Mouse (Mus musculus) lung, embryonic 15.5 days (tissue): Measurements from ENCODE around the gene Iqsec1. TPM values are rescaled to one million over a fixed set of nuclear protein-coding genes. Genes with fewer than 3 reads are reported as not detected.
A peak's percentile ranks its signal among the peaks of the same experiment; 100 is the strongest.

ENCODE experiments used
- ATAC-seq: fragments of 200-750 bp; cut with Nextera tagmentation; 2 replicates; pipeline ENCODE4 v1.8.0; 2017; ENCODE audit warnings: moderate number of reproducible peaks, borderline replicate concordance; ENCODE audit not compliant: low FRiP score, low TSS enrichment; ENCODE audit errors: extremely low read depth
- H3K27ac ChIP-seq: fragments of 300-500 bp; sonication (generic); 2 replicates; pipeline ENCODE4 v1.5.1; 2015; ENCODE audit warnings: moderate library complexity, mild to moderate bottlenecking, inconsistent platforms
- H3K27me3 ChIP-seq: fragments of 300-500 bp; sonication (generic); 2 replicates; pipeline ENCODE4 v1.6.1; 2015; ENCODE audit warnings: inconsistent platforms
- H3K36me3 ChIP-seq: fragments of 300-500 bp; sonication (generic); 2 replicates; pipeline ENCODE4 v1.6.1; 2015; ENCODE audit warnings: inconsistent platforms
- H3K4me1 ChIP-seq: fragments of 300-500 bp; sonication (generic); 2 replicates; pipeline ENCODE4 v1.6.1; 2015; ENCODE audit warnings: inconsistent platforms
- H3K4me2 ChIP-seq: fragments of 300-500 bp; sonication (generic); 2 replicates; pipeline ENCODE4 v1.6.1; 2015; ENCODE audit warnings: inconsistent platforms, mild to moderate bottlenecking, moderate library complexity
- H3K4me3 ChIP-seq: fragments of 300-500 bp; sonication (generic); 2 replicates; pipeline ENCODE4 v1.5.1; 2015; ENCODE audit warnings: mild to moderate bottlenecking, inconsistent platforms
- H3K9ac ChIP-seq: fragments of 300-500 bp; sonication (generic); 2 replicates; pipeline ENCODE4 v1.6.1; 2015; ENCODE audit warnings: inconsistent platforms
- H3K9me3 ChIP-seq: fragments of 300-500 bp; sonication (generic); 2 replicates; pipeline ENCODE4 v1.6.1; 2016; ENCODE audit warnings: inconsistent platforms
- WGBS: fragments of 180-500 bp; shearing (Covaris S2); methylation state at CpG from one replicate; pipeline ENCODE4 v1.1.7; 2015; 5-methylcytosine and 5-hydroxymethylcytosine counted together
- polyA plus RNA-seq: library from polyadenylated mRNA; unstranded; fragments of >200 nt; fragmentation: Nextera tagmentation; extraction: Ambion mirVana; gene quantifications from 2 replicates; pipeline ENCODE4 v1.2.1, GENCODE M21; 2015

Iqsec1 gene
- polyA plus RNA-seq: 11.3 and 12.3 TPM in 2 replicates

- peak; percentile 95 for ATAC-seq
- Histone ChIP-seq H3K4me2 (peak within 1 kb of the TSS; percentile 100), H3K36me3 (no peaks in the 10 kb centered on the region), H3K4me3 (peak within 1 kb of the TSS; percentile 69), H3K9ac (peak within 1 kb of the TSS; percentile 64), H3K9me3 (no peaks in the 10 kb centered on the region), H3K27me3 (peaks cover 11% of the 10 kb centered on the region; the same call in 1 of the 2 replicates), H3K4me1 (peaks cover 40% of the 10 kb centered on the region), H3K27ac (peak within 1 kb of the TSS; percentile 69)
- under 1% methylated on average over 38 of the region's 39 CpGs for WGBS
Measured at GRCm38 (mm10) chr6:90988648-90989317, at the start of gene Iqsec1. Gene Iqsec1 (minus strand): TSS chr6:90988685.

DNA sequence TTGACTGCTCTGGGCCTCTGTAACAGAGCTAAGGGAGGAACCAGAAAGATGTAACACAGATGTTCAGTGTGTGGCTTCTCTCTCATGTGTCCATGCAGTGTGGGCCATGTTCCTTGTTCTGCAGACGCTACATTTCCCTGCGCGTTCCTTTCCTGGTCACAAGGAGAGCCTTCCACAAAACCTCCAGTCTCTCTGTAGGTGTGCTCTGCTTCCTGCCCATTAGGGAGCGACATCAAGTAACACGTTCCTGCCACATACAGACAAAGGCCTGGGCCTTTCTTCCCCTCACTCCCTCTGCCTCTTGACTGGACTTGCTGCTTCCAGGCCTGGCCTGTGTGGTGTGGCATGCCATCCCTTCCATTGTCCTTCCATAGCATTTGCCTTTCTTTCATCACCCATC lies 39.8 kb upstream of the Iqsec1 start:
- Histone ChIP-seq H3K4me1 (no peaks in the 10 kb centered on the region), H3K27me3 (no peaks in the 10 kb centered on the region), H3K4me3 (no peak overlapping the region), H3K9ac (no peak overlapping the region), H3K27ac (no peak overlapping the region), H3K36me3 (no peaks in the 10 kb centered on the region; the same call in 1 of the 2 replicates), H3K9me3 (no peaks in the 10 kb centered on the region), H3K4me2 (no peak overlapping the region)
- WGBS: 78% methylated on average over 5 of the region's 5 CpGs
- ATAC-seq: no peak

DNA sequence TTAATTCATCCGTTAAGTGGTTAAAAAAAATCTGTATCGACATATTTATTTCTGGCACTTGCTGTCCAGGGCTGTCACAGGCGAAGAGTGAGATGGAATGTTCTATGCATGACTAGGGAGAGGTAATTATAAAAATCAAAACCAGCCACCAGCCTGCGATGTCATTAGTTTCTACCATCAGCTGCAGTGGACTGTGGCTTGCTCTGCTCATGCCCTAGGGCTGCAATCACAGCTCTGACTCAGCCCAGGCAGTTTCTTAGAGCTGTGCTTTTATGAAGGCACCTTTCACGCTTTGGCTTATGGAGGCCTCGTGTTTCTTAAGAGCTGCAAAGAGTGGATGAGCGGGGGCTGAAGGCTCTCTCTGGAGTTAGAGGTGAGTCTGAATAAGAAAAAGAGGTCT lies 32.3 kb upstream of the Iqsec1 start:
- Histone ChIP-seq H3K36me3 (no peaks in the 10 kb centered on the region), H3K4me2 (no peak overlapping the region), H3K4me1 (no peaks in the 10 kb centered on the region), H3K27ac (no peak overlapping the region), H3K9ac (no peak overlapping the region), H3K4me3 (no peak overlapping the region), H3K9me3 (no peaks in the 10 kb centered on the region), H3K27me3 (no peaks in the 10 kb centered on the region)
- WGBS: 73% methylated on average over 7 of the region's 7 CpGs
- ATAC-seq: no peak

- H3K4me1 ChIP-seq: no peaks in the 10 kb centered on the region
- no peak overlapping the region for H3K9ac ChIP-seq
- H3K4me2 ChIP-seq: no peak overlapping the region
- no peaks in the 10 kb centered on the region for H3K27me3 ChIP-seq
- 68% methylated on average over 7 of the region's 7 CpGs for WGBS
- no peak overlapping the region for H3K4me3 ChIP-seq
- H3K9me3 ChIP-seq: no peaks in the 10 kb centered on the region
- no peak for ATAC-seq
- H3K36me3 ChIP-seq: no peaks in the 10 kb centered on the region
- no peak overlapping the region for H3K27ac ChIP-seq
Measured at GRCm38 (mm10) chr6:91016600-91017230, 28.2 kb upstream of the Iqsec1 start.

DNA sequence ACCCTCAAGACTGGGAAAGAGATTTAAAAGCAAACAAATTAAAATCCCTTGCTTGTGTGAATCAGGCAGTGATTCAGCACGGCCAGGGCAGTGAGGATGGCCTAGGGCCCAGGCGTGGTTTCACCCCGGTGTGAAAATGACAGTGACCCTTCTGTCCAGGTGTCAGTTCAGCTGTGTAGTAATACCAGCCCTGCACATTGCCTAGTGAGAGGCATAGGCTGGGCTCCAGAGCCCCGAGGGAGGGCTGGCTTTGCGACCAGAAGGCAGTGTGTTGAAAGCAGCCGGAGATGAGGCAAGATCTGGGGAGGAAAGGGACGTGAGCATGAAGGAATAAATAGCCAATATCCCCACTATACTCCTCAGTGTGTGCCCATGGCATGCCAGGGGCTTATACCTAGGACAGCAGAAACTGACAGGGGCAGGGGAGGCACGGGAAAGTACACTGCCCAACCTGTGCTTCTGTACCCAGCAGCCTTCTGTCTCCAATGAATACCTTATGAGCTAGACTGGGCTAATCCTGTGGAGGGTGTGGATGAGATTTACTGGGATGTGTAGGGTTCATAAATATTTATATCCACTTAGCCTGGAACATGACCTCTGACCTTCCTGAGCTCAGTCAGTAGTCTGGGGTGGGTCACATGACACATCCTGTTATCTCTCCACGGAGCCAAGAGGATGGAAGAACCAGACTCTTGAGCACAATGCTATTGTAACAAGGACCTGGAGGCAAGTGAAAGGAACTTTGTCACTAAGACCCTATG lies 25.9 kb upstream of the Iqsec1 start:
- H3K4me1 ChIP-seq: no peaks in the 10 kb centered on the region
- H3K27me3 ChIP-seq: no peaks in the 10 kb centered on the region
- H3K4me3 ChIP-seq: no peak overlapping the region
- no peak for ATAC-seq
- no peak overlapping the region for H3K9ac ChIP-seq
- no peak overlapping the region for H3K4me2 ChIP-seq
- no peaks in the 10 kb centered on the region for H3K36me3 ChIP-seq
- H3K9me3 ChIP-seq: no peaks in the 10 kb centered on the region
- 61% methylated on average over 9 of the region's 9 CpGs for WGBS
- H3K27ac ChIP-seq: no peak overlapping the region

DNA sequence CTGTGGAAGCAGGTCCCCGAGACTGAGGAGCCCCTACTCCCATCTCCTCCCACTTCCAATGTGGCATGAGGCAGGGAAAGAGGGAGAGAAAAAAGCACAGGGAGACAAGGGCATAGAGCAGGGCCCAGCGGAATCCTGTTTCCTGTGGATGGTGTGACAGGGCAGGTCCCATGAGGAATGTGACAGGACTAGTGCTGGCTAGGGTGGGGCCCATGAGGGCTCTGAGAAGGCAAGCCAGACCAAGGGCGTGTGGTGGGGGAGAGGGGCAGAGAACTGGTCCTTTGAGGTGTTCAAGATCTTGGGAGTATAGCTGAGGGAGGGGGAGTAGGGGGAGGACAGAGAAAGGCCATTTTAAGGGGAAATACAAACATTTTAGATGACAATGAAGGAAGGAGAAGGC lies 24.0 kb upstream of the Iqsec1 start:
- ATAC-seq: no peak; the same call in 1 of the 2 replicates
- WGBS: 58% methylated on average over 3 of the region's 3 CpGs
- H3K9ac ChIP-seq: no peak overlapping the region

DNA sequence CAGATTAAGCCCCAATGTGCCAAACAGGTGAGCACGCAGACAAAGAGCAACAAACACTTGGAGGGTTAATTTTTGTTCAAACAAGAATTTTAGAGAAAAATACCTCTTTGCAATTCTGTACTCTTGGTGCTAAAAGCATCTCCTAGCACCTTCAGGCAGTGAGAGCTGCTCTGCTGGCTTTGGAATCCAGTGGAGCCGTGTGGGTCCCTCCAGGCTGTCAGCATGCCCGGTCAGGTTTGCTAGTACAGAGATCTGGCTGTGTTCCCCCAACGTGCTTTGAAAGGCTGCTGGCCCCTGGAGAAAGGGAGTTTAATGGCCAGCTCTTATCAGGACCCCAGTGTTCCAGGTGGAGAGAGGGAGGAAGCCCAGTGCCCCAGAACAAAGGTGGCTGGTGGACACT lies 23.1 kb upstream of the Iqsec1 start:
- no peaks in the 10 kb centered on the region for H3K27me3 ChIP-seq
- 40% methylated on average over 4 of the region's 4 CpGs for WGBS
- no peak overlapping the region for H3K9ac ChIP-seq
- no peak overlapping the region for H3K4me3 ChIP-seq
- no peaks in the 10 kb centered on the region for H3K9me3 ChIP-seq
- ATAC-seq: no peak
- H3K4me2 ChIP-seq: no peak overlapping the region
- no peaks in the 10 kb centered on the region for H3K36me3 ChIP-seq
- H3K4me1 ChIP-seq: no peaks in the 10 kb centered on the region
- H3K27ac ChIP-seq: no peak overlapping the region

More for the DNA sequence above, 24.0 kb upstream of the Iqsec1 start:
- H3K4me1 ChIP-seq: no peaks in the 10 kb centered on the region
- H3K27me3 ChIP-seq: no peaks in the 10 kb centered on the region
- H3K9me3 ChIP-seq: no peaks in the 10 kb centered on the region
- H3K4me3 ChIP-seq: no peak overlapping the region
- no peaks in the 10 kb centered on the region for H3K36me3 ChIP-seq
- H3K27ac ChIP-seq: no peak overlapping the region
- no peak overlapping the region for H3K4me2 ChIP-seq

- H3K4me3 ChIP-seq: no peak overlapping the region
- no peak for ATAC-seq
- no peak overlapping the region for H3K4me2 ChIP-seq
- H3K9me3 ChIP-seq: no peaks in the 10 kb centered on the region
- no peaks in the 10 kb centered on the region for H3K27me3 ChIP-seq
- no peaks in the 10 kb centered on the region for H3K4me1 ChIP-seq
- no peak overlapping the region for H3K27ac ChIP-seq
- WGBS: 86% methylated on average over 3 of the region's 3 CpGs
- no peaks in the 10 kb centered on the region for H3K36me3 ChIP-seq
- no peak overlapping the region for H3K9ac ChIP-seq
Measured at GRCm38 (mm10) chr6:91008284-91008830, 19.9 kb upstream of the Iqsec1 start.

DNA sequence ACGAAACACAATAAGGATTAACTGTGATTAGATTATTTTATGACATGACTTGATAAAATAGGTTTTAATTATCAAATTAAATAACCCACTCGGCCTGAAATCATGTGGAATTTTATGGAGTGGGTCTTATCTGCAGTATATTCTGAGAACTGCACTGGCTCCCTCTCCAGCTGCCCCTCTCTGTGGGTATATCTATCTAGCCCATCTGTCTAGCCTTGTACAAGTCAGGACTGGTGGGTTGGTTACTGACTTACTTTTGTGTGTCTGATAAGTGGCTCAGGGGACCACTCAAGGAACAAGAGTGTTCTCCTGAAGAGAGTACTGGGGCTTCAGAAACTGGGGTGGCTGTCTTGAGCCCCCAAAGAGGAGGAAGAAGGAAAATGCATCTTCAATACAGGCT lies 18.7 kb upstream of the Iqsec1 start:
- no peaks in the 10 kb centered on the region for H3K9me3 ChIP-seq
- no peaks in the 10 kb centered on the region for H3K36me3 ChIP-seq
- WGBS: 44% methylated on average over 2 of the region's 2 CpGs
- no peak for ATAC-seq
- no peak overlapping the region for H3K4me3 ChIP-seq
- H3K27ac ChIP-seq: no peak overlapping the region
- H3K4me2 ChIP-seq: no peak overlapping the region
- no peaks in the 10 kb centered on the region for H3K27me3 ChIP-seq
- H3K4me1 ChIP-seq: no peaks in the 10 kb centered on the region
- no peak overlapping the region for H3K9ac ChIP-seq

GRCm38 (mm10) chr6:91004157-91004556 lies 15.7 kb upstream of the Iqsec1 start:
- Histone ChIP-seq H3K36me3 (no peaks in the 10 kb centered on the region), H3K9ac (no peak overlapping the region), H3K9me3 (no peaks in the 10 kb centered on the region), H3K27ac (no peak overlapping the region), H3K4me1 (peaks cover 9% of the 10 kb centered on the region; the same call in 1 of the 2 replicates), H3K4me3 (no peak overlapping the region), H3K27me3 (no peaks in the 10 kb centered on the region), H3K4me2 (no peak overlapping the region)
- 93% methylated on average over 2 of the region's 2 CpGs for WGBS
- no peak for ATAC-seq

DNA sequence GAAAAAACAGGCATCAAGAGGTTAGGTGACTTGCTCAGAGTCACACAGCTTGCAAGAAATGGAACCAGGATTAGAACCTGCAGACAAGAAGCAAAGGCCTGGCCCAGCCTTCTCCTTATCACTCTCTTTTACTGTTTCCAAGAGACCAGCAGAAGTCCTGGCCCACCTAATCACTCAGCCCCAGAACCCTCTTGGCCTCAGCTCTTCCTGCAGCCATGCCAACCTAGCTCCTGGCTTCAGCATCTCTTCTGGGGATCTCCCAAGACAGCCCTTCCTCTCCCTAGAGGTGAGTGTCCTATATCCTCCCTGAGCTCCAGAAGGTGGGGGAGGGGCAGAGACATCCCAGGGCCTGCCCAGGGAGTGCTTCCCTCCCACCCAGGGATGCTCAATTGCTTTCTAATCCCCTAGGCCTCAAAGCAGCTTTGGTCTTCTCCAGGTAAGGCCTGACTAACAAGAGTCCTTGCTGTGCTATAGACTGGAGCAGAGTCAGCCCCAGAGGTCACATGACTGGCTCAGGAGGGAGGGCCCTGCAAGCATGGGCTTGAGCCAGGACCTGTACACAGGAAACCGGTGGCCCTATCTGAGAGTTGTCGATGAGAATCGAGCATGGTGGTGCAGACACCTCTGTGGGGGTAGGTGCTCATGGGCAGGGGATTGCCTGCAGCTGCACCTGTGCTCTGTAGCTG lies 15.0 kb upstream of the Iqsec1 start:
- Histone ChIP-seq H3K9ac (no peak overlapping the region), H3K4me1 (peaks cover 9% of the 10 kb centered on the region; the same call in 1 of the 2 replicates), H3K36me3 (no peaks in the 10 kb centered on the region), H3K4me3 (no peak overlapping the region), H3K9me3 (no peaks in the 10 kb centered on the region), H3K4me2 (no peak overlapping the region), H3K27me3 (no peaks in the 10 kb centered on the region), H3K27ac (no peak overlapping the region)
- 26% methylated on average over 3 of the region's 3 CpGs for WGBS
- ATAC-seq: no peak
